Mouse (Mus musculus) mouse trophoblast stem cell (cell line): ENCODE data around the gene Asic2.

Experiments used
- in situ Hi-C, 2 experiments: fragments of 300-500 bp; cut with MseI, MboI; formaldehyde crosslinking; loops; 2 replicates in 1 of 2; 3 replicates in 1 of 2; pipeline ENCODE4 v1.15.1; 2025

Gene Asic2

GRCm38 (mm10) chr11:81454921-81455320, 513.3 kb downstream of the Asic2 start:
- in situ Hi-C loops, result no loop called here

- in situ Hi-C loops, result no loop called here
Measured at GRCm38 (mm10) chr11:81454111-81454510, 514.1 kb downstream of the Asic2 start.

- in situ Hi-C loops, result no loop called here
Measured at GRCm38 (mm10) chr11:81449271-81449705, 519.0 kb downstream of the Asic2 start.

- in situ Hi-C loops, result no loop called here
Measured at GRCm38 (mm10) chr11:81446347-81446746, 521.9 kb downstream of the Asic2 start.

GRCm38 (mm10) chr11:81426857-81427256, 541.4 kb downstream of the Asic2 start:
- in situ Hi-C loops, result no loop called here

- in situ Hi-C loops, result no loop called here
Measured at GRCm38 (mm10) chr11:81419112-81419511, 549.1 kb downstream of the Asic2 start.

GRCm38 (mm10) chr11:81418027-81418426, 550.2 kb downstream of the Asic2 start:
- in situ Hi-C loops, result no loop called here

GRCm38 (mm10) chr11:81416319-81416718, 551.9 kb downstream of the Asic2 start:
- in situ Hi-C loops, result no loop called here

- in situ Hi-C loops, result no loop called here
Measured at GRCm38 (mm10) chr11:81414596-81414995, 553.7 kb downstream of the Asic2 start.

- in situ Hi-C loops, result no loop called here
Measured at GRCm38 (mm10) chr11:81411251-81411650, 557.0 kb downstream of the Asic2 start.

GRCm38 (mm10) chr11:81405951-81406350, 562.3 kb downstream of the Asic2 start:
- in situ Hi-C loops, result no loop called here

- in situ Hi-C loops, result no loop called here
Measured at GRCm38 (mm10) chr11:81402263-81402662, 566.0 kb downstream of the Asic2 start.

- in situ Hi-C loops, result no loop called here
Measured at GRCm38 (mm10) chr11:81392855-81393254, 575.4 kb downstream of the Asic2 start.

- in situ Hi-C loops, result no loop called here
Measured at GRCm38 (mm10) chr11:81386185-81386584, 582.1 kb downstream of the Asic2 start.

- in situ Hi-C loops, result no loop called here
Measured at GRCm38 (mm10) chr11:81385547-81385946, 582.7 kb downstream of the Asic2 start.

- in situ Hi-C loops, result no loop called here
Measured at GRCm38 (mm10) chr11:81374841-81375240, 593.4 kb downstream of the Asic2 start.

- in situ Hi-C loops, result no loop called here
Measured at GRCm38 (mm10) chr11:81374003-81374710, 594.1 kb downstream of the Asic2 start.

- in situ Hi-C loops, result no loop called here
Measured at GRCm38 (mm10) chr11:81371545-81371944, 596.7 kb downstream of the Asic2 start.

- in situ Hi-C loops, result no loop called here
Measured at GRCm38 (mm10) chr11:81370426-81370810, 597.8 kb downstream of the Asic2 start.

- in situ Hi-C loops, result no loop called here
Measured at GRCm38 (mm10) chr11:81369497-81370425, 598.5 kb downstream of the Asic2 start.

- in situ Hi-C loops, result no loop called here
Measured at GRCm38 (mm10) chr11:81364442-81364841, 603.8 kb downstream of the Asic2 start.

- in situ Hi-C loops, result no loop called here
Measured at GRCm38 (mm10) chr11:81362461-81362860, 605.8 kb downstream of the Asic2 start.

GRCm38 (mm10) chr11:81361040-81361439, 607.2 kb downstream of the Asic2 start:
- in situ Hi-C loops, result no loop called here
